Mouse (Mus musculus): ENCODE results near the gene Evi2b.

The Evi2b gene

GRCm38 (mm10) chr11:79520772-79521171, 2.8 kb downstream of the Evi2b start:
- no peak for DNase-seq

GRCm38 (mm10) chr11:79519878-79520291, 3.7 kb downstream of the Evi2b start:
- no peak for DNase-seq

DNA sequence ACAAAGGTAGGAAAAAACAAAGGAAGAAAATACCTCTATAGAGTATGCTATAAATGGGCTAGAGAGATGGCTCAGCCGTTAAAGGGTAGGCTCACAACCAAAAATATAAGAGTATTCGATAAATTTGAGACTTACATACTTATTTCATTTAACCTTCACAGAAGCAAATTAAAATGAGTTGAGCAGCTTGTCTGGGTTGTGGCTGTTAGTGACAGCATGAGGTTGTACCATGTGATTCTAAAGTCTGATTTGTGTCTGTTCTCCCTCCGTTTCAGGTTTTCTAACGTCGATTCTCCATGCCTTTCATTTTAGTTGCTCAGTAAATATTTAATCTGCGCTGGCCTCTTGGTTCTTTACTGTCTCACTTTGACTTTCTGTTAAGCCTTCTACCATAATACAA, 4.3 kb downstream of the Evi2b start:
- DNase-seq: no peak

- DNase-seq: no peak
Observed at GRCm38 (mm10) chr11:79515798-79516197, 7.8 kb downstream of the Evi2b start.

- DNase-seq: no peak
Observed at GRCm38 (mm10) chr11:79515331-79515730, 8.2 kb downstream of the Evi2b start.

DNA sequence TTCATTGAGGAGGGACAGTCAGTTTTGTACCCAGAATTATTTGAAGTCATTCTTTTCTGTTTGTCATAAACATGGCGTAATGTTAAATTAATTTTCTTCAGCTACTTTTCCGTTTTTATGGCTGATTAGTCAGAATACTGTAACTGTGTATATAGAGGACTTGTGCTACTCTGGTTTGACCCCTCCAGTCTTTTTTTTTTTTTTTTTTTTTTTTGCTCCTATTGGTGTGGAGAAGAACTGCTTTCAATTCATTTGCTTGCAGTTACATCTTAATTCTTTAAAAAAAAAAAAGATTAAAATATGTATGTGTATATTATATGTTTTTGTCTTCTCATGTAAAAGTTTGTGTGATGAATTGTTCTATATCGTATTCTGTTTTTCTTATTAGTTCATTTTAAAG, 11.6 kb downstream of the Evi2b start:
- DNase-seq: no peak

DNA sequence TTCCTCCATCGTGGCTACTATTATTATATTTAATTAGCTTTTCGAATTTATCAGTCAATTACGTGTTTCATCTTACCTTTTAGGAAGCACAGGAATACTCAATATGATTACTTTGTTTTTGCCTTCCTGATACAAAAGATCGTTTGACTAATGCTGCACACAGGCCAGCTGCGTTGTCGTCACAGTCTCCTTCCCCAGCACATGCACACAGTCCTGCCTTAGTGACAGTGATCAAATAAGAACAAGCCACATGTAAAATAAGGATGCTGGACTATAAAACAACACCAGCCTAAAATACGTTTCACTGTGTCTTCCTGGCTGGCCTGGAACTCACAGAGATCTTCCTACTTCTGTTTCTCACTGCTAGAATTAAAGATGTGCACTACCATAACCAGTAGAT, 19.1 kb downstream of the Evi2b start:
- DNase-seq: no peak

- DNase-seq: no peak
Observed at GRCm38 (mm10) chr11:79503845-79504244, 19.7 kb downstream of the Evi2b start, which contains the start of gene Omg. TSS of gene Omg (minus strand) at chr11:79504084.

DNA sequence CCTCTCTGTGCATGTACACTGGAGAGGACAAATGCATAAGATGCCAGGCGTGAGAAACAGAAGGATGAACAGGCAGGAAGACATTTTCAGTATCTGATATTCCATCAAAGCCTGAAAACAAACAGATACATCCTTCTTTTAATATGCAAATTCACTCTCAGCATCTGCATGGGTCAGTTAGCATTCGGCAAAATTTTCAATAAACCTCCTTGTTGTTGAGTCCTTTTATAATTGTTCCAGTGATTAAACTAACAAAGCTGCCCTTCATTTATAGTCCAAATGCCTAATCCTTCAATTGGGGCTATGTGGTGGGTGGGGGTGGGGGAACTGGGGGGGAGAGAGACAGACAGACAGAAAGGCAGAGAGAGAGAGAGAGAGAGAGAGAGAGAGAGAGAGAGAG, 20.6 kb downstream of the Evi2b start:
- no peak for DNase-seq

GRCm38 (mm10) chr11:79494976-79495800, 28.4 kb downstream of the Evi2b start:
- DNase-seq: no peak

- no peak for DNase-seq
Observed at GRCm38 (mm10) chr11:79484721-79485120, 38.8 kb downstream of the Evi2b start.

DNA sequence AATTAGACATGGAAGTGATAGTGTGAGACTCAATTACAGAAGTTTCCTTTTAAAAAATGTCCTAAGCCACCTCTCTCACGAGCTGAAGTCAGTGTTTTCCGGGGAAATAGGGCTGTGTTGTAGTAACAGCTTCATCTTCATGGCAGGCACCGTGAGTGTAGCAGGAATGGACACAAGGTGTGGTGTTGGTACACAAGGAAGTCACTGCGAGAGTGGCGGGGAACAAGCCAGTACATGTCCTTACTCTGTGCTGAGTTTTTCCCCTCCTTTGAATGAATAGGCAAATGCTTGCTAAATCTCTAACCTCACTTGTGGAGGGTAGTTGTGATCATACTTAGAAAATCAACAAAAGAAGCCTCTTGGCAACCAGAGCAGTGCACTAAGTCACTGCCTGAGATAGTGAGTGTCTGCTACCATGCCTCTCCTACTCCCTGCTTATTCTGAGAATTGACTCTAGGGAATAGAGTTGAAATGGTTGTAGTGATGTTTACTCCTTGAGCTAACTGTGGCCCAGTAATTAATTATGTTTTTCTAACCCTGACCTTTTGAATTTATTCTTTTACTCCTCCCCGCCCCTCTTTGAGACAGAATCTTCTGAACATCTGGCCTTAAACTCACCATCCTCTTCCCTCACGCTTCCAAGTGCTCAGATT, 39.6 kb downstream of the Evi2b start:
- DNase-seq: no peak

- no peak for DNase-seq
Observed at GRCm38 (mm10) chr11:79483392-79483791, 40.2 kb downstream of the Evi2b start.

DNA sequence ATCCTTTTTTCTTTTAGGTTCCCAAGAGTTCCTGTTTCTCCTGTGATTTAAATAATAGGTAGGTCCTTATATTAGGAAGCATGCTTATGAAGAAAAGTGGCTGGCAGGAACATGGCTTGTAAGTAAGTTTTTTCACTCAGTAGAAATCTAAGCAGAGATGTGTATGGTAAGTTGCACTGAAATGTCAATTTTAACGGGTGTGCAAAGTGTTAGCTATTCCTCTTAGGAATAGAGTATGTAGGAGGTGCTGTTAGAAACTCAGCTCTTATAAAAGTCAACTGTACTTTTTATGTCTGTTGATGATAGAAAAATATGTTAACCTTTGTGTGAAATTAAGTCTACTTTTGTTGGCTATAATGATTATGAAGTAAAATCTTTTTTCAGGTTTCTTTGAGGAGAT, 55.5 kb downstream of the Evi2b start:
- DNase-seq: no peak

Measured in lung, postnatal 4 days (tissue).